Mouse (Mus musculus) stomach, embryonic 15.5 days (tissue): ENCODE results near the gene Glce. TPM values are rescaled to one million over a fixed set of nuclear protein-coding genes. Genes with fewer than 3 reads are reported as not detected.

ENCODE experiments used
- ATAC-seq: fragments of 200-750 bp; cut with Nextera tagmentation; 2 replicates; pipeline ENCODE4 v1.8.0; 2017; ENCODE audit warnings: low read depth, moderate number of reproducible peaks, moderate TSS enrichment; ENCODE audit not compliant: insufficient read depth, low FRiP score
- H3K27ac ChIP-seq: fragments of 300-500 bp; sonication (generic); 2 replicates; pipeline ENCODE4 v1.5.1; 2015; ENCODE audit warnings: mild to moderate bottlenecking, inconsistent platforms
- H3K27me3 ChIP-seq: fragments of 300-500 bp; sonication (generic); replicated peaks from 2 replicates; pipeline ENCODE4 v1.6.1; 2015; ENCODE audit warnings: inconsistent platforms
- H3K36me3 ChIP-seq: fragments of 300-500 bp; sonication (generic); 2 replicates; pipeline ENCODE4 v1.6.1; 2015; ENCODE audit warnings: inconsistent platforms
- H3K4me1 ChIP-seq: fragments of 300-500 bp; sonication (generic); 2 replicates; pipeline ENCODE4 v1.6.1; 2015; ENCODE audit warnings: inconsistent platforms
- H3K4me2 ChIP-seq: fragments of 300-500 bp; sonication (generic); 2 replicates; pipeline ENCODE4 v1.6.1; 2015; ENCODE audit warnings: mild to moderate bottlenecking, inconsistent platforms
- H3K4me3 ChIP-seq: fragments of 300-500 bp; sonication (generic); replicated peaks from 2 replicates; pipeline ENCODE4 v1.5.1; 2015; ENCODE audit warnings: inconsistent platforms
- H3K9ac ChIP-seq: fragments of 300-500 bp; sonication (generic); 2 replicates; pipeline ENCODE4 v1.6.1; 2015; ENCODE audit warnings: inconsistent platforms
- H3K9me3 ChIP-seq: fragments of 300-500 bp; sonication (generic); 2 replicates; pipeline ENCODE4 v1.6.1; 2016; ENCODE audit warnings: inconsistent platforms
- WGBS: fragments of 180-500 bp; shearing (Covaris S2); methylation state at CpG from one replicate; pipeline ENCODE4 v1.1.7; 2015; 5-methylcytosine and 5-hydroxymethylcytosine counted together
- polyA plus RNA-seq: library from polyadenylated mRNA; unstranded; fragments of >200 nt; fragmentation: Nextera tagmentation; extraction: Ambion mirVana; gene quantifications from 2 replicates; pipeline ENCODE4 v1.2.1, GENCODE M21; 2015

Glce gene
- 22.1 and 23.3 TPM in 2 replicates for polyA plus RNA-seq

DNA sequence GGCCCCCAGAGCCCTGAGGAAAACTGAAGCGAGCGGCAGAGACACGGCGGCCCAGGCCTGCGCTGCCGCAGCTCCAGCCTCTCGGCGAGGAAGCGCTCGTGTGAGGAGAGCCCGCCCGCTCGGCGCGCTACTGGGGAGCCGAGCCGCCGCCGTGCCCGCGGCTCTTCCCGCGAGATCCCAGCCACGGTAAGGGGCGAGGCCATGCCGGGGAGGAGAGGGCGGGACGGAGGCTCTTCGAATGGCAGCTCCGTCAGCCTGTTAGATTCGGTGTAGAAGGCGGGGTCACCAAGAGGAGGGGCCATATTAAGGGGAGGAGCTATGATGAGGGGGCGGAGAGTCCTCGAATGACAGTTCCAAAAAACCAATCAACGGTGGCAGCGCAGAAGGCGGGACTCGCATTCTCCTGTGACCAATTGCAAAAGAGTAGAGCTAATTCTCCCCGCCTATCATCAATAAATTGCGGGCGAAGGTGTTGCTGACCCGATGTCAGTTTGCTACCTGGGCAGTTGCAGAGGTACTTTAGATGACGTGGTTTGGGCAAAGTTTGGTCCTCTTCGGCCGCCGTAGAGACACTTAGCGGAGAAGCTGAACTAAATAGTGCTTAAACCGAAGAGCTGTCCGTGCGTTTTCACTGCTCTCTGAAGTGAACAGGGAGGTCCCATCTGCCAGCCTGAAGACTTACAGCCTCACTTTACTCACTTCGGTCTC is at the start of gene Glce:
Glce (minus strand) TSS at position 148 of the 708 bp plus-strand sequence.
- no peaks in the 10 kb centered on the region for H3K4me1 ChIP-seq
- H3K27me3 ChIP-seq, result no peaks in the 10 kb centered on the region
- peak; percentile 99 for ATAC-seq
- peak within 1 kb of the TSS; percentile 86 for H3K27ac ChIP-seq
- no peaks in the 10 kb centered on the region for H3K36me3 ChIP-seq
- no peaks in the 10 kb centered on the region for H3K9me3 ChIP-seq
- peak within 1 kb of the TSS; percentile 80 for H3K9ac ChIP-seq
- H3K4me3 ChIP-seq, result peak within 1 kb of the TSS; percentile 77
- H3K4me2 ChIP-seq, result peak within 1 kb of the TSS; percentile 93
- WGBS, result under 1% methylated on average over 50 of the region's 51 CpGs

DNA sequence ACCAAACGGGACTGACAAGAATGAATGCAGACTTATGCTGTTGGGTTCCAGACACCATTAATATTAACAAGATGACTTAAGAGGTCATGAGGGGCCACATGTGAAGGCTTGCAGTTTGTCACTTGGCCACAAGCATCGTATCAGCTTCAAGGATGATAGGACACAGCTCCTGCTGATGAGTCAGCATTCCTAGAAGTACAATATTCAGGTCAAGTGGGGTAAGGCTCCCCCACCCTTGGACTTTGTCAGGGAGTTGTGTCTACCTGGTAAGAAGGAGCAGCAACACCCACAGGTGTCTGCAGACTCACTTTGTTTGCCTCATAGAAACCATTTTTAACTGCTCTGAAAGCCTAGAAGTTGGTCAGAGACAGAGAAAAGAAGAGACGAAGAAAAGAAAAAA is 49.8 kb upstream of the Glce start:
- Histone ChIP-seq H3K4me2 (no peak overlapping the region), H3K4me3 (no peak overlapping the region), H3K4me1 (no peaks in the 10 kb centered on the region), H3K9me3 (no peaks in the 10 kb centered on the region), H3K27me3 (no peaks in the 10 kb centered on the region), H3K27ac (no peak overlapping the region), H3K36me3 (no peaks in the 10 kb centered on the region), H3K9ac (no peak overlapping the region)
- 57% methylated on average over 3 of the region's 3 CpGs for WGBS
- ATAC-seq, result no peak

DNA sequence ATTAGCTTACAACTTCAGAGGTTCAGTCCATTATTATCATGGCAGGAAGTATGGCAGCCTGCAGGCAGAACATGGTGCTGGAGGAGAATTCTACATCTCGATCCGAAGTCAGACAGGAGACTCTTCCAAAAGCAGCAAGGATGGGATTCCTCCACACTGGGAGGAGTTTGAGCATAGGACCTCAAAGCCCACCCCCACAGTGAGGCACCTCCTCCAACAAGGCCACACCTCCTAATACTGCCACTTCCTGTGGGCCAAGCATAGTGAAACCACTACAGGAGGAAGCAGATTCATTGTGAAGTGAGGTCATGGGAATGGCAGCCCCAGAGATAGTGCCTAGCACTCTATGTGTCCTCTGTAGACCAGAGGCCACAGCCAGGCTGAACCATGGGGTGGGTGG is 48.5 kb upstream of the Glce start:
- 91% methylated on average over 2 of the region's 2 CpGs for WGBS
- no peak overlapping the region for H3K27ac ChIP-seq
- no peak overlapping the region for H3K4me3 ChIP-seq
- H3K9ac ChIP-seq, result no peak overlapping the region
- no peak for ATAC-seq
- no peaks in the 10 kb centered on the region for H3K4me1 ChIP-seq
- no peak overlapping the region for H3K4me2 ChIP-seq
- H3K36me3 ChIP-seq, result no peaks in the 10 kb centered on the region
- H3K27me3 ChIP-seq, result no peaks in the 10 kb centered on the region
- H3K9me3 ChIP-seq, result no peaks in the 10 kb centered on the region

DNA sequence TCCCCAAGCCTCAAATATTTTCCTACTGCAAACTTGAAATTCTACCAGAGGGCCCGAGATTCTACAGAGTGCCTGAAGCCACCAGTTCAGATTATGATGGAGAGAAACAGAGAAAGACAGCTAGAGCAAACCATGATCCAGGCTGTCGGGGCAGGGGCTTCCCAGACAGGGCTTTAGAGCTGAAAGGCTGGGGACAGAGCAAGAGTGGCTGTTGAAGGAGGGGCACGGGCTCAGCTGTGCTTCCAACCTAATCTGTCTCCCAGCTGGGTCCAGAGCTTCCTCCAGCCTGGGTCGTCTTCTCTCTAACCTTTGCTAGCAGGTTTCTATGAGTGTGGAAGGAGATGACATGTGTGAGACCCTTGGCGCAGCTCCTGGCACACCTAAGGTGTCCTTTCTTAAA is 44.2 kb upstream of the Glce start:
- 59% methylated on average over 5 of the region's 5 CpGs for WGBS
- Histone ChIP-seq H3K9ac (no peak overlapping the region), H3K27me3 (no peaks in the 10 kb centered on the region), H3K9me3 (no peaks in the 10 kb centered on the region), H3K27ac (no peak overlapping the region), H3K4me3 (no peak overlapping the region), H3K36me3 (no peaks in the 10 kb centered on the region), H3K4me2 (no peak overlapping the region), H3K4me1 (no peaks in the 10 kb centered on the region)
- no peak for ATAC-seq

DNA sequence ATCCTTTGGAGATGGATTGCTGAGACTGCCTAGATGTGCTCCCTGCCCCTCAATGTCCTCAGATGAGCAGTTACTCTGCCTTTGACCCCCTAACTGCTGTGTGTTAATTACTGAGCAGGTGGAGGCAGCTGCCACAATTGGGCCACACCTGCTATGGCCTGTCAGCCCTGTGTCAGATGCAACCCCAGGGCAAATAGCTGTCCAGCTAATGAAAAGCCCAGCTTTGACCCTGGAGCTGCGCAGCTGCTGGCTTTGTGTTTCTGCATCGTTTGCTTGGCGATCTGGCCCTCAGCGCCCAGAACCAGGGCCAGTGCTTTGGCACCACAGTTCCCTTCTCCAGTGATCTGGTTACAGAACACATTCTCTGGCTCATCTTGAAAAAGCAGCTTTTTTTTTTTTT is 43.7 kb upstream of the Glce start:
- H3K9me3 ChIP-seq, result no peaks in the 10 kb centered on the region
- no peaks in the 10 kb centered on the region for H3K36me3 ChIP-seq
- no peak overlapping the region for H3K9ac ChIP-seq
- no peak overlapping the region for H3K4me3 ChIP-seq
- H3K4me1 ChIP-seq, result no peaks in the 10 kb centered on the region
- H3K4me2 ChIP-seq, result no peak overlapping the region
- H3K27ac ChIP-seq, result no peak overlapping the region
- H3K27me3 ChIP-seq, result no peaks in the 10 kb centered on the region
- no peak for ATAC-seq
- 46% methylated on average over 4 of the region's 4 CpGs for WGBS

GRCm38 (mm10) chr9:62162889-62163291 is 40.4 kb upstream of the Glce start:
- Histone ChIP-seq H3K9me3 (no peaks in the 10 kb centered on the region), H3K27ac (no peak overlapping the region)
- WGBS, result 56% methylated on average over 4 of the region's 4 CpGs

DNA sequence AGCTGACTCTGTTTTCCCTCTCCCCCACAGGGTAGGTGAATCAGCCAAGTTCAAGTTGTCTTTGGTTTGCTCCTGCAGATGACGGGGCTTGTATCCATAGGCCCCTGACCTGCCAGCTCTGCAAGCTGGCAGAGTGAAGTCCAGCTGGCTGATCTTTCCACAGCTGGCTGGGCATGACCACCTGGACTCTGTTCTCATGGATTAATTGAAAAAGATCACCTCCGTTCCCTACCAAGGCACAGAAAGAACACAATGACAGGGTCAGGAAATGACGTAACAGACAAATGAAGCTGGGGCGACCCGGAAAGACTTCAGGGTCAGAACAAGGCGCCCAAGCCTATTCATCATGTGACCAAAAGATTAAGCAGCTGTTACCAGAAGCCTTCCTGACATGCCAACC is 38.3 kb upstream of the Glce start:
- H3K36me3 ChIP-seq, result no peaks in the 10 kb centered on the region
- H3K9ac ChIP-seq, result no peak overlapping the region
- no peaks in the 10 kb centered on the region for H3K4me1 ChIP-seq
- no peak overlapping the region for H3K27ac ChIP-seq
- no peak overlapping the region for H3K4me2 ChIP-seq
- no peaks in the 10 kb centered on the region for H3K27me3 ChIP-seq
- no peak overlapping the region for H3K4me3 ChIP-seq
- 47% methylated on average over 6 of the region's 6 CpGs for WGBS
- H3K9me3 ChIP-seq, result no peaks in the 10 kb centered on the region
- no peak for ATAC-seq

More at GRCm38 (mm10) chr9:62162889-62163291, 40.4 kb upstream of the Glce start:
- no peak overlapping the region for H3K4me2 ChIP-seq
- ATAC-seq, result no peak
- H3K27me3 ChIP-seq, result no peaks in the 10 kb centered on the region
- no peaks in the 10 kb centered on the region for H3K4me1 ChIP-seq
- no peak overlapping the region for H3K9ac ChIP-seq
- H3K36me3 ChIP-seq, result no peaks in the 10 kb centered on the region
- H3K4me3 ChIP-seq, result no peak overlapping the region

- Histone ChIP-seq H3K9me3 (no peaks in the 10 kb centered on the region), H3K4me3 (no peak overlapping the region), H3K27ac (no peak overlapping the region), H3K27me3 (no peaks in the 10 kb centered on the region), H3K36me3 (no peaks in the 10 kb centered on the region), H3K9ac (no peak overlapping the region), H3K4me1 (no peaks in the 10 kb centered on the region), H3K4me2 (no peak overlapping the region)
- ATAC-seq, result no peak
- 75% methylated on average over 4 of the region's 4 CpGs for WGBS
These were observed 36.3 kb upstream of the Glce start for GRCm38 (mm10) chr9:62158746-62159145.

DNA sequence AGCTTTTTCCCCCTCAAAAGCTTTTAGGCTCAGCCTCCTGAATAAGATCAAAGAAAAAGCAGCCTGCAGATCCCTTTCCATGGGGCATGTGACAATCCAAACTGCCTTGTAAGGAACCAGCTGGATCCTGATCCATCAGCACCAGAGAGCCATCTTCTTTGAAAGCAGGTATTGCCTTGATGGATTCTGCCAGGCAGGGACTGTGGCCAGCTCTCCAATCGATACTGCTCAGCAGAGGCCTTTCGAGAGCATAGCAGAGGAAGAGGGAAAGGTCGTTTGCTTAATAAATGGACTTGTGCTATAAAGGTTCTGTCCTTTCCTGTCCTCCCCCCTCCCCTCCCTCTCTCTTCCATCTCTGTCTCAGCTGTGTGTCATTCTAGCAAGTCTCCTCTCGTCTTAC is 33.4 kb upstream of the Glce start:
- Histone ChIP-seq H3K9ac (no peak overlapping the region), H3K9me3 (no peaks in the 10 kb centered on the region), H3K4me2 (no peak overlapping the region), H3K4me1 (no peaks in the 10 kb centered on the region), H3K36me3 (no peaks in the 10 kb centered on the region), H3K4me3 (no peak overlapping the region), H3K27me3 (no peaks in the 10 kb centered on the region), H3K27ac (no peak overlapping the region)
- no peak for ATAC-seq
- WGBS, result 26% methylated on average over 4 of the region's 4 CpGs

DNA sequence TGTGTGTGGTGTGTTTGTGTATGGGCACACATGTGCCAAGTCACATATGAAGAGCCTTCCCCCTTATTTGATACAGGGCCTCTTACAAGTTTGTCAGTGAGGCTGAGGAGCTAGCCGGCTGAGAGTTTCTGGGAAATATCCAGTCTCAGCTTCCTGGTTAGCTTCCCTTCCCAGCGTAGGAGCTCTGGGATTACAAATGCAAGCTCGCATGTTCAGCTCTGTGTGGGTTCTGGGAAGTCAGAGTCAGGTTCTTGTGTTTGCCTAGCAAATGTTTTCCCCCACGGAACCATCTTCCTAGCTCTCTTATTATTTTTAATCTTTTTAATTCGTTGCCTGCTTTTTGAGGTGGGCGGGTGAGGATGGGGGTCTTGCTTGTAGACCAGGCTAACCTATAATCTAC is 32.9 kb upstream of the Glce start:
- 61% methylated on average over 6 of the region's 6 CpGs for WGBS
- no peaks in the 10 kb centered on the region for H3K4me1 ChIP-seq
- H3K36me3 ChIP-seq, result no peaks in the 10 kb centered on the region
- no peak for ATAC-seq
- H3K27me3 ChIP-seq, result no peaks in the 10 kb centered on the region
- no peak overlapping the region for H3K9ac ChIP-seq
- no peaks in the 10 kb centered on the region for H3K9me3 ChIP-seq
- H3K4me2 ChIP-seq, result no peak overlapping the region
- no peak overlapping the region for H3K4me3 ChIP-seq
- H3K27ac ChIP-seq, result no peak overlapping the region

GRCm38 (mm10) chr9:62154956-62155355 is 32.5 kb upstream of the Glce start:
- Histone ChIP-seq H3K9ac (no peak overlapping the region), H3K9me3 (no peaks in the 10 kb centered on the region), H3K4me1 (no peaks in the 10 kb centered on the region), H3K27me3 (no peaks in the 10 kb centered on the region), H3K27ac (no peak overlapping the region), H3K36me3 (no peaks in the 10 kb centered on the region), H3K4me2 (no peak overlapping the region), H3K4me3 (no peak overlapping the region)
- 70% methylated on average over 7 of the region's 7 CpGs for WGBS
- no peak for ATAC-seq

DNA sequence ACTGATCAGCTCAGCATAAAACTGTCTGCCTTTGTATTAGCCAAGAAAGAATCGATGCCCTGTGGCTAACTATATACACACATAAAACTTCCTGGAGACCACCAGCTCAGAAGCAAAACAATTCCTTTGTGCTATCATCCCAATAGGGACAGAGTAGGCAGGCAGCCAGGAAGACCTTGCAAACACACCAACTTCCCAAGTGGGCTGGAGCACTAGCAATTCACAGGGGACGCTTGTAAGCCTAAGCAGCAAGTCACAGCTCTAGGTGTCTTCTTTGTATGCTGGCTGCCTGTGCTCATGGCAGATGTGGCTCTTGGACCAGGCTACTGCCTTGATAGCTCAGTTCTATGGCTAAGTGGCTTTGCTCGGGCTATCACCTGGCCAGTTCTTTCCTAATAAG is 32.1 kb upstream of the Glce start:
- no peaks in the 10 kb centered on the region for H3K27me3 ChIP-seq
- no peaks in the 10 kb centered on the region for H3K9me3 ChIP-seq
- no peak overlapping the region for H3K27ac ChIP-seq
- no peaks in the 10 kb centered on the region for H3K4me1 ChIP-seq
- H3K9ac ChIP-seq, result no peak overlapping the region
- WGBS, result 67% methylated on average over 3 of the region's 3 CpGs
- no peaks in the 10 kb centered on the region for H3K36me3 ChIP-seq
- no peak for ATAC-seq
- no peak overlapping the region for H3K4me3 ChIP-seq
- H3K4me2 ChIP-seq, result no peak overlapping the region

- WGBS, result 77% methylated on average over 7 of the region's 7 CpGs
- Histone ChIP-seq H3K27me3 (no peaks in the 10 kb centered on the region), H3K9ac (no peak overlapping the region), H3K36me3 (no peaks in the 10 kb centered on the region), H3K4me1 (no peaks in the 10 kb centered on the region), H3K9me3 (no peaks in the 10 kb centered on the region), H3K27ac (no peak overlapping the region), H3K4me2 (no peak overlapping the region), H3K4me3 (no peak overlapping the region)
- no peak for ATAC-seq
These were observed 30.8 kb upstream of the Glce start for GRCm38 (mm10) chr9:62153263-62153662.
